Mouse (Mus musculus): ENCODE results near the gene Lama4. TPM values are rescaled to one million over a fixed set of nuclear protein-coding genes. Genes with fewer than 3 reads are reported as not detected.
A peak's percentile ranks its signal among the peaks of the same experiment; 100 is the strongest.

The Lama4 gene
- total RNA-seq, 2 experiments from 2014 or later: 11.4 to 14.5 TPM

DNA sequence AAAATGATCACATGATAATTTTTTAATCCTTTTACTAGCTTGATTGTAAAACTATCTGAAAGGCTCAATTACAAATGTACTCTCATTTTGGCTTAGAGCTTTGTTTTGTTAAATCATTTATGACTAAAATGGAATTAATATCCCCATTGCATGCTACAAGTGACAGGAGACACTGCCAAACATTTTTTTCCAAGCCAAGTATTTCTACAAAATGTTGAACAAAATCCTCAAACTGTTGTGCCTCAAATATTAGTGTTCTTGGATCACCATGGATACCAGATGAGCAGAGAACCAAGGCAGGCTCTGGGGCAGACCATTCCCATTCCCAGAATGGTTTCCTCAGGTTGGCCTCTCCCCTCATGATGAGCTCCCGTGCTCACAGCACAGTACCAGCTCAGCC is 79.8 kb downstream of the Lama4 start:
- DNase-seq (ENCODE audit: low spot score in 2 of 2): peak in 1 of 2 experiments; percentile 67

- no peak for DNase-seq (ENCODE audit: low spot score in 2 of 2)
Observed at GRCm38 (mm10) chr10:39047775-39048174, 82.5 kb downstream of the Lama4 start.

GRCm38 (mm10) chr10:39049581-39050294 is 84.4 kb downstream of the Lama4 start:
- peak in 1 of 2 experiments; percentile 26 for DNase-seq (ENCODE audit: low spot score in 2 of 2)

- DNase-seq (ENCODE audit: low spot score in 2 of 2): no peak
Observed at GRCm38 (mm10) chr10:39056050-39056449, 90.7 kb downstream of the Lama4 start.

- DNase-seq (ENCODE audit: low spot score in 2 of 2): no peak
Observed at GRCm38 (mm10) chr10:39064732-39065131, 99.4 kb downstream of the Lama4 start.

GRCm38 (mm10) chr10:39065449-39065848 is 100.1 kb downstream of the Lama4 start:
- no peak for DNase-seq (ENCODE audit: low spot score in 2 of 2)

DNA sequence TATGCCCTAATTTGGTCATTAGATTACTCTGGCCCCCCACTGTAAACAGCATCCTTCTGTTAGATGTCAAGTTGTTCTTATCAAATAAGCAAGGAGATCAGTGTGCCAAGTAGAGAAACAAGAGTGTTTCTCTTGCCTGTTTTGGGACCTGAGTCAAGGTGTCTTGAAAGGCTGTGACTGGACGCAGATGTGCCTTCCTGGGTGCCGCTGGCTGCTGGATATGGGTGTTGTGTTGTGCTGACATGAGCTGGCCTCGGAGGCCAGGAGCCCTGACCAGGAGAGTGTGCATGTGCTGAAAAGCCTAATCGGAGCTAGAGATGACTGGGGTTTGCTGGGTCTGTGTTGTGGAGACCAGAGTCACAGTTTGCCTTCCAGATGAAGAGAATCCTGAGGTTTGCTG is 100.7 kb downstream of the Lama4 start:
- no peak for DNase-seq (ENCODE audit: low spot score in 2 of 2)

DNA sequence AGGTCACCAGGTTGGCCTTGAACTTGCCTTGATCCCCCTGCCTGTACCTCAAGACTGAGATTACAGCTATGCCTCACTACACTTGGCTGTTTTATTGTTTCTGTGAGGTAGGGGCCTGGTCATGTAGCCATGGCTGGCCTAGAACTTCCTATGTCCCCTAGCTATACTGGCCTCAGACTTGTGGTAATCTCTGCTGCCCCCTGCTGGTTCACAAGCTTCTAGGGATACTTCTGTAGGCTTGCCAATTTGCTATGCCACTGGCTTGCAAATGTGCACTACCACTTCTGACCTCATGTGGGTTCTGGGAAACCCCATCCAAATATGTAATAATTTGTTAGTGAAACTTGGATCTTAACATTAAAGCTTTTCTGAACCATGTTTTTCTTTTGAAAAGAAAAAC is 101.6 kb downstream of the Lama4 start:
- DNase-seq (ENCODE audit: low spot score in 2 of 2): peak; percentile 26 to 42

GRCm38 (mm10) chr10:39072048-39072447 is 106.7 kb downstream of the Lama4 start:
- no peak for DNase-seq (ENCODE audit: low spot score in 2 of 2)

GRCm38 (mm10) chr10:39096981-39097380 is 131.7 kb downstream of the Lama4 start:
- no peak for DNase-seq (ENCODE audit: low spot score in 2 of 2)

- no peak for DNase-seq (ENCODE audit: low spot score in 2 of 2)
Observed at GRCm38 (mm10) chr10:39098746-39099145, 133.4 kb downstream of the Lama4 start.

GRCm38 (mm10) chr10:39104803-39105449 is 139.6 kb downstream of the Lama4 start:
- DNase-seq (ENCODE audit: low spot score in 2 of 2): no peak

GRCm38 (mm10) chr10:39106413-39106812 is 141.1 kb downstream of the Lama4 start:
- no peak for DNase-seq (ENCODE audit: low spot score in 2 of 2)

- DNase-seq (ENCODE audit: low spot score in 2 of 2): no peak
Observed at GRCm38 (mm10) chr10:39106935-39107334, 141.6 kb downstream of the Lama4 start.

DNA sequence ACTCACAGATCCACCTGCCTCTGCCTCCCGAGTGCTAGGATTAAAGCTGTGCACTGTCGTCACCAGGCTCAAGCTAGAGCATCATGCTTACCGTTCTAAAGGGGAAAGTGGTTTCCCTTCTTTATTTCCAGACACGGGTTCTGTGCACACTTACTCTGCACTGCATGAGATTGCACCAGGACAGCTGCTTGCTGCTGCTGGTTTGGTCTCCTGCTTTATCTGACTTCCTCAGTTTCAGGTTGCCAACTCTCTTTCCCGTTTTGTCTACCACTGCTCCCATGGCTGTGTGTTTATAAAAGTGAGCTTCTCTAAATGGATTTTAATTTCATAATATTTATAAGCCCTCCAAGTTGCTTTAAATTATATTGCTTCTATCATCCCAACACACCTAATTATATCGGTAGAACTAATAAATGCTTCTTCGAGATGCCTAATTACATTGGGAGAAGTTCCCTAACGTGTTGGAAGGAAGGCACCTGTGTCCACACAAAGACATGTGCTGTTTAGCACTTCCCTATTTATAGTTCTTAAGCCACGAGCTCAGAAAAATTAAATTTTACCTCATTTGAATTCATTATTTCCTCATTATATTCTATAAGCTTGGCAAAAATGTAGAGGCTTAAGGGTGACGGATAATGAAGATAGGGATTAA is 143.6 kb downstream of the Lama4 start:
- DNase-seq (ENCODE audit: low spot score in 2 of 2): no peak

DNA sequence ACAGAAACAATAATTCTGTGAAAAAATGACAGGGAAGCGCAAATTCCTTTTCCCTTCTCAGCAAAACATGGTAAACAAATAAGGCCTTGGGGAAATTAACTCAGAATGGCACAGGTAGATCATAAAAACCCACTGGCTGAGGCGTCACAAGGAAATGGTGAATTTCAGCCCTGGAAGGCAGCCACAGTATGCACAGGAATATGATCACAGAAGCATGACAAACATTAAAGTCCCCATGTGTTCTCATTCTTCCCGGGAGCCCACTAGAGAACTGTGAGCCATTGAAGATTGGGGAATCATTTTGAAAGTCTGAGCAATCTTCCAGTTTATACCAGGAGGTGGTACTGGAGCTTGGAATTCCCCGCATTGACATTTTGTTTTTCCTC is 144.2 kb downstream of the Lama4 start:
- no peak for DNase-seq (ENCODE audit: low spot score in 2 of 2)

GRCm38 (mm10) chr10:39121412-39121811 is 156.1 kb downstream of the Lama4 start:
- DNase-seq (ENCODE audit: low spot score in 2 of 2): no peak

DNA sequence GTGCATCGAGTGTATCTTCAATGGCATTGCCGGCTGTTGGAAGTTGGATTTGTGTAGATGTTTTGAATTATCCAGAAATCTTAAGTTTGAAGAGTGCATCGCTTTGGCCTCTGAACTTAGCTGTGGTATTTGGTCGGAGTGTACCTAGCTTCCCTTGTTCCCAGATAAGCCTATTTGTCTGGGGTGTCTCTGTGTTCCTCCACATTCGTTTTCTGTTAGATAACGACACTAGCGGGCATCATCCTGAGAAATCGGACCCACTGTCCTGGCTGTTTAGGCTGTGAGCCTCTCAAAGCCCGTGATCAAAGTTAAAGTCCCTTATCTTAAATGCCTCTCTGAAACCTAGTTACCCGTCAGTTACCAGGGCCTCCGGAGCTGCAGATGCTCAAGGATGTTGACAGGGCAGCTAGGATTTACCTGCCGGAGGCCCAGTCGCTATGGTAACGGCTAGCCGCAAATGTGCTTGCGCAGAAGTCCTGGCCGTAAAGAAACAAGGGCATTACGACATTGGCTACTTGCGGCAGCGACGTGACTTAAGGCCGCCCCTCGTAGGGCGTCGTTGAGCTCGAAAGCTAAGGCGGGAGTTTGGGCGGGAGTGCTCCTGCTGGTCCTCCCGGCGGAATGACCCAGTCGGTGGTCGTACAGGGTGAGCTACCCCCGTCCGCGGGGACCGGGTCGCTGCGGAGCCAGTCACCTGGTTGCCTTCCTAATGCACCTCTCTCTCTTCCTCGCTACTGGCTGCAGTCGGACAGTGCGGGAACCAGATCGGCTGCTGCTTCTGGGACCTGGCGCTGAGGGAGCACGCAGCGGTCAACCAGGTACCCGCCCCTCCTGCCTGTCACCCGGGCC is 168.4 kb downstream of the Lama4 start, which contains the start of the genes Fam229b and Tube1:
Gene Fam229b (minus strand): TSS at position 453 of the 849 bp plus-strand sequence.
Gene Tube1 (plus strand): TSS at position 515 of the 849 bp plus-strand sequence.
- peak; percentile 94 to 95 for DNase-seq (ENCODE audit: low spot score in 2 of 2)

- DNase-seq (ENCODE audit: low spot score in 2 of 2): no peak
Observed at GRCm38 (mm10) chr10:39137766-39138165, 172.5 kb downstream of the Lama4 start.

- DNase-seq (ENCODE audit: low spot score in 2 of 2): no peak
Observed at GRCm38 (mm10) chr10:39138761-39139160, 173.4 kb downstream of the Lama4 start.

- DNase-seq (ENCODE audit: low spot score in 2 of 2): no peak
Observed at GRCm38 (mm10) chr10:39140843-39141242, 175.5 kb downstream of the Lama4 start.

All from layer of hippocampus, postnatal 14 days (tissue).